Mouse (Mus musculus): ENCODE results near the gene Slc2a9. TPM values are rescaled to one million over a fixed set of nuclear protein-coding genes. Genes with fewer than 3 reads are reported as not detected.

Gene Slc2a9
- total and polyA plus RNA-seq, 2 experiments from 2014 or later: 0.93 to 1.3 TPM

- H3K4me1 ChIP-seq (ENCODE audit: insufficient read depth, low read length): no peaks in the 10 kb centered on the region
- WGBS: 49% methylated on average over 5 of the region's 5 CpGs
- DNase-seq (ENCODE audit: low spot score): no peak
- H3K9me3 ChIP-seq (ENCODE audit: low read length): no peaks in the 10 kb centered on the region
- ATAC-seq (ENCODE audit: low FRiP score): no peak
- no peak overlapping the region for H3K27ac ChIP-seq (ENCODE audit: low read depth, low read length)
- H3K27me3 ChIP-seq (ENCODE audit: insufficient read depth, low read length): no peaks in the 10 kb centered on the region
- H3K4me2 ChIP-seq (ENCODE audit: low read depth, low read length, poor library complexity, severe bottlenecking): no peak overlapping the region
- no peaks in the 10 kb centered on the region for H3K36me3 ChIP-seq (ENCODE audit: insufficient read depth, low read length)
- no peak overlapping the region for H3K9ac ChIP-seq (replicated peaks; ENCODE audit: low read length, poor library complexity, severe bottlenecking)
- TF ChIP-seq CTCF (IDR thresholded peaks at IDR 0.05): no peak
- H3K4me3 ChIP-seq (ENCODE audit: low read depth, low read length): no peak overlapping the region
These were observed 130.6 kb downstream of the Slc2a9 start for GRCm38 (mm10) chr5:38372369-38372768.

DNA sequence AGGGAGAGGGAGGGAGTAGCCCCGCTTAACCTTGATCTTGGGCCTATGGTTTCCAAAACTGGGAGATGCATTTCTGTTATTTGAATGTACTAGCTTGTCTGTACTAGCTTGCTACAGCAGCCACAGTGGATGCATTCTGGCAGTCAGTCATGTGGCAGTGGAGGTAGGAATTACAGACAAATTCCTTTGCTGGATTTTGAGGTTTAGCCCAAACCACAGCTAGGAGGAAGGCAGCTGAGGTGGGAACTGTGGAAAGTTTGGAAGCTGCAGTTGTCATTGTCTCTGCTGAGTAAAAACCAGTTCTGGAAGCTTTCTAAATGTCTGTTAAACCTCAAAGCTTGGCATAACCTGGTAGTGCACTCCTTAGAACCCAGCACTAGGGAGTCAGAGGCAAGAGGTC is 131.6 kb downstream of the Slc2a9 start:
- no peak for ATAC-seq (ENCODE audit: low FRiP score)
- WGBS: 78% methylated on average over 1 of the region's 1 CpGs
- Histone ChIP-seq H3K27me3 (ENCODE audit: insufficient read depth, low read length) (no peaks in the 10 kb centered on the region), H3K9me3 (ENCODE audit: low read length) (no peaks in the 10 kb centered on the region), H3K36me3 (ENCODE audit: insufficient read depth, low read length) (no peaks in the 10 kb centered on the region), H3K4me2 (ENCODE audit: low read depth, low read length, poor library complexity, severe bottlenecking) (no peak overlapping the region), H3K9ac (replicated peaks; ENCODE audit: low read length, poor library complexity, severe bottlenecking) (no peak overlapping the region), H3K4me3 (ENCODE audit: low read depth, low read length) (no peak overlapping the region), H3K4me1 (ENCODE audit: insufficient read depth, low read length) (no peaks in the 10 kb centered on the region), H3K27ac (ENCODE audit: low read depth, low read length) (no peak overlapping the region)
- TF ChIP-seq CTCF (IDR thresholded peaks at IDR 0.05): no peak
- DNase-seq (ENCODE audit: low spot score): no peak

DNA sequence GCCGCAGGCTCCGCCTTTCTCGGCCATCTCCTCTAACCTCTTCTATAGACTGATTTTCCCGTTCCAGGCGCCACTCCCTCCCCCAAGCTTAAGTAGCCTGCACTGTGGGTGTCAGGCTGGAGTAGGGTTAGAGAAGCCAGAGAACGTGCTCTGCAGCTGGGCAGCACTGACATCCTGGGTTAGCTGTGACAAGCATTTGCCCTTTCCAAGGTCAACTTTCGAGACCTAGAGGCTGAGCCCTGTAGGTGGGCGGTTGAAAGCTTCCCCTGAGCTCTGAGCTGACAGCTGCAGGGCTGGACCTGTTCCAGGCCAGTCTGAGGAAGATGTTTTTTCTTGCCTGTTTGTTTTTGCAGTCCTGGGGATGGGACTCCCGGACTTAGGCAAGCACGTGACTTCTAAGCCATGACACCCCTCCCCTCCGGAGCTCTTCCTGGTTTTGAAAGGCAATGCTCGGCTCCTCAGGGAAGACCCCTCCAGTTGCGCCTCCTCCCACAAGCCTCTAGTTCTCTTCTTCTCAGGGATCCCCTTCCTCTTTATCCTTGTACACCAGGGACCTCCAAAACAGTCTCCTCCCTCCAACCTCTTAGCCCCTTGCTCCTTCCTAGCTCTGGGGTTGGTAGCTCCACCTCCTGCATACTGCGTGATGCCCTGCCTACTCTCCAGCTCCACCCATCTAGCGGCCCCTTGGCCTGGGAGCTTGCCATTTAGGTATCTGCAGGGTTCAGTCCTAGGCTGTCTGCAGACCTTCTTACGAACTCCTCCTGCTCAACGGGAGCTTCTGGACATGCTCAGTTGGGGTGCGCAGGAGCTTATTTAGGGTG is 136.1 kb downstream of the Slc2a9 start:
- Histone ChIP-seq H3K36me3 (ENCODE audit: insufficient read depth, low read length) (no peaks in the 10 kb centered on the region), H3K27me3 (ENCODE audit: insufficient read depth, low read length) (no peaks in the 10 kb centered on the region), H3K4me2 (ENCODE audit: low read depth, low read length, poor library complexity, severe bottlenecking) (peak overlapping the region; percentile 31), H3K27ac (ENCODE audit: low read depth, low read length) (no peak overlapping the region), H3K4me3 (ENCODE audit: low read depth, low read length) (peak overlapping the region; percentile 9; the same call in 1 of the 2 replicates), H3K9me3 (ENCODE audit: low read length) (no peaks in the 10 kb centered on the region), H3K9ac (replicated peaks; ENCODE audit: low read length, poor library complexity, severe bottlenecking) (no peak overlapping the region), H3K4me1 (ENCODE audit: insufficient read depth, low read length) (no peaks in the 10 kb centered on the region)
- DNase-seq (ENCODE audit: low spot score) (peak; percentile 35), ATAC-seq (ENCODE audit: low FRiP score) (peak; percentile 43)
- no peak for TF ChIP-seq CTCF (IDR thresholded peaks at IDR 0.05)
- 12% methylated on average over 18 of the region's 18 CpGs for WGBS

GRCm38 (mm10) chr5:38365521-38365920 is 137.4 kb downstream of the Slc2a9 start:
- WGBS: 45% methylated on average over 2 of the region's 2 CpGs
- ATAC-seq (ENCODE audit: low FRiP score) (no peak), DNase-seq (ENCODE audit: low spot score) (no peak)
- Histone ChIP-seq H3K4me1 (ENCODE audit: insufficient read depth, low read length) (no peaks in the 10 kb centered on the region), H3K36me3 (ENCODE audit: insufficient read depth, low read length) (no peaks in the 10 kb centered on the region), H3K9ac (replicated peaks; ENCODE audit: low read length, poor library complexity, severe bottlenecking) (no peak overlapping the region), H3K4me2 (ENCODE audit: low read depth, low read length, poor library complexity, severe bottlenecking) (no peak overlapping the region), H3K27ac (ENCODE audit: low read depth, low read length) (no peak overlapping the region), H3K4me3 (ENCODE audit: low read depth, low read length) (no peak overlapping the region), H3K9me3 (ENCODE audit: low read length) (no peaks in the 10 kb centered on the region), H3K27me3 (ENCODE audit: insufficient read depth, low read length) (no peaks in the 10 kb centered on the region)
- TF ChIP-seq CTCF (IDR thresholded peaks at IDR 0.05): no peak

- no peak overlapping the region for H3K4me2 ChIP-seq (ENCODE audit: low read depth, low read length, poor library complexity, severe bottlenecking)
- no peaks in the 10 kb centered on the region for H3K27me3 ChIP-seq (ENCODE audit: insufficient read depth, low read length)
- no peak overlapping the region for H3K4me3 ChIP-seq (ENCODE audit: low read depth, low read length)
- H3K27ac ChIP-seq (ENCODE audit: low read depth, low read length): no peak overlapping the region
- no peak overlapping the region for H3K9ac ChIP-seq (replicated peaks; ENCODE audit: low read length, poor library complexity, severe bottlenecking)
- no peaks in the 10 kb centered on the region for H3K9me3 ChIP-seq (ENCODE audit: low read length)
- 86% methylated on average over 5 of the region's 5 CpGs for WGBS
- TF ChIP-seq CTCF (IDR thresholded peaks at IDR 0.05): no peak
- no peaks in the 10 kb centered on the region for H3K36me3 ChIP-seq (ENCODE audit: insufficient read depth, low read length)
- H3K4me1 ChIP-seq (ENCODE audit: insufficient read depth, low read length): no peaks in the 10 kb centered on the region
- ATAC-seq (ENCODE audit: low FRiP score): no peak
- no peak for DNase-seq (ENCODE audit: low spot score)
These were observed 138.5 kb downstream of the Slc2a9 start for GRCm38 (mm10) chr5:38364396-38364795.

GRCm38 (mm10) chr5:38359716-38360115 is 143.2 kb downstream of the Slc2a9 start:
- Histone ChIP-seq H3K27me3 (ENCODE audit: insufficient read depth, low read length) (no peaks in the 10 kb centered on the region), H3K9ac (replicated peaks; ENCODE audit: low read length, poor library complexity, severe bottlenecking) (no peak overlapping the region), H3K4me2 (ENCODE audit: low read depth, low read length, poor library complexity, severe bottlenecking) (no peak overlapping the region), H3K27ac (ENCODE audit: low read depth, low read length) (no peak overlapping the region), H3K36me3 (ENCODE audit: insufficient read depth, low read length) (no peaks in the 10 kb centered on the region), H3K9me3 (ENCODE audit: low read length) (no peaks in the 10 kb centered on the region), H3K4me1 (ENCODE audit: insufficient read depth, low read length) (no peaks in the 10 kb centered on the region), H3K4me3 (ENCODE audit: low read depth, low read length) (no peak overlapping the region)
- WGBS: 90% methylated on average over 2 of the region's 2 CpGs
- DNase-seq (ENCODE audit: low spot score) (no peak), ATAC-seq (ENCODE audit: low FRiP score) (no peak)
- TF ChIP-seq CTCF (IDR thresholded peaks at IDR 0.05): no peak
